Mouse (Mus musculus): Measurements from ENCODE around the gene Atg16l2. TPM values are rescaled to one million over a fixed set of nuclear protein-coding genes. Genes with fewer than 3 reads are reported as not detected.
A peak's percentile ranks its signal among the peaks of the same experiment; 100 is the strongest.

Atg16l2 gene
- polyA plus RNA-seq, 1 experiment from 2014 or later: 17.6 TPM

GRCm38 (mm10) chr7:101292696-101293095, 9.4 kb downstream of the Atg16l2 start:
- 100% methylated on average over 1 of the region's 1 CpGs for WGBS

GRCm38 (mm10) chr7:101292086-101292485, 10.0 kb downstream of the Atg16l2 start:
- DNase-seq: no peak
- Histone ChIP-seq H3K9ac (replicated peaks; ENCODE audit: low read length) (no peak overlapping the region), H3K9me3 (ENCODE audit: control insufficient read depth, low read length) (no peaks in the 10 kb centered on the region), H3K27ac (replicated peaks; ENCODE audit: low read depth, low read length) (no peak overlapping the region), H3K36me3 (ENCODE audit: control insufficient read depth, insufficient read depth, low read length) (peaks cover 8% of the 10 kb centered on the region; the same call in 1 of the 2 replicates), H3K4me3 (replicated peaks; ENCODE audit: low read depth, low read length) (no peak overlapping the region), H3K27me3 (ENCODE audit: control insufficient read depth, insufficient read depth, low read length) (no peaks in the 10 kb centered on the region), H3K4me1 (ENCODE audit: control insufficient read depth, insufficient read depth, low read length) (peaks cover 3% of the 10 kb centered on the region; the same call in 1 of the 2 replicates), H3K4me2 (ENCODE audit: low read length) (no peak overlapping the region)
- WGBS: 79% methylated on average over 4 of the region's 4 CpGs
- ATAC-seq (ENCODE audit: low FRiP score, low TSS enrichment): no peak

More at GRCm38 (mm10) chr7:101292696-101293095, 9.4 kb downstream of the Atg16l2 start:
- Histone ChIP-seq H3K27ac (replicated peaks; ENCODE audit: low read depth, low read length) (no peak overlapping the region), H3K4me3 (replicated peaks; ENCODE audit: low read depth, low read length) (no peak overlapping the region), H3K9me3 (ENCODE audit: control insufficient read depth, low read length) (no peaks in the 10 kb centered on the region), H3K27me3 (ENCODE audit: control insufficient read depth, insufficient read depth, low read length) (no peaks in the 10 kb centered on the region), H3K4me2 (ENCODE audit: low read length) (no peak overlapping the region), H3K9ac (replicated peaks; ENCODE audit: low read length) (no peak overlapping the region), H3K36me3 (ENCODE audit: control insufficient read depth, insufficient read depth, low read length) (peaks cover 8% of the 10 kb centered on the region; the same call in 1 of the 2 replicates), H3K4me1 (ENCODE audit: control insufficient read depth, insufficient read depth, low read length) (peaks cover 3% of the 10 kb centered on the region; the same call in 1 of the 2 replicates)
- DNase-seq: no peak
- ATAC-seq (ENCODE audit: low FRiP score, low TSS enrichment): no peak

GRCm38 (mm10) chr7:101291641-101292040, 10.4 kb downstream of the Atg16l2 start:
- no peak overlapping the region for H3K9ac ChIP-seq (replicated peaks; ENCODE audit: low read length)
- H3K27ac ChIP-seq (replicated peaks; ENCODE audit: low read depth, low read length): no peak overlapping the region
- H3K4me1 ChIP-seq (ENCODE audit: control insufficient read depth, insufficient read depth, low read length): no peaks in the 10 kb centered on the region
- no peaks in the 10 kb centered on the region for H3K9me3 ChIP-seq (ENCODE audit: control insufficient read depth, low read length)
- no peak for ATAC-seq (ENCODE audit: low FRiP score, low TSS enrichment)
- no peak overlapping the region for H3K4me2 ChIP-seq (ENCODE audit: low read length)
- no peak for DNase-seq
- peaks cover 10% of the 10 kb centered on the region; the same call in 1 of the 2 replicates for H3K36me3 ChIP-seq (ENCODE audit: control insufficient read depth, insufficient read depth, low read length)
- no peaks in the 10 kb centered on the region for H3K27me3 ChIP-seq (ENCODE audit: control insufficient read depth, insufficient read depth, low read length)
- WGBS: 90% methylated on average over 8 of the region's 8 CpGs
- no peak overlapping the region for H3K4me3 ChIP-seq (replicated peaks; ENCODE audit: low read depth, low read length)

GRCm38 (mm10) chr7:101291211-101291610, 10.8 kb downstream of the Atg16l2 start:
- Histone ChIP-seq H3K9ac (replicated peaks; ENCODE audit: low read length) (no peak overlapping the region), H3K4me2 (ENCODE audit: low read length) (no peak overlapping the region), H3K4me3 (replicated peaks; ENCODE audit: low read depth, low read length) (no peak overlapping the region), H3K36me3 (ENCODE audit: control insufficient read depth, insufficient read depth, low read length) (peaks cover 14% of the 10 kb centered on the region; the same call in 1 of the 2 replicates), H3K9me3 (ENCODE audit: control insufficient read depth, low read length) (no peaks in the 10 kb centered on the region), H3K27me3 (ENCODE audit: control insufficient read depth, insufficient read depth, low read length) (no peaks in the 10 kb centered on the region), H3K4me1 (ENCODE audit: control insufficient read depth, insufficient read depth, low read length) (no peaks in the 10 kb centered on the region), H3K27ac (replicated peaks; ENCODE audit: low read depth, low read length) (no peak overlapping the region)
- DNase-seq (no peak), ATAC-seq (ENCODE audit: low FRiP score, low TSS enrichment) (no peak)
- 87% methylated on average over 5 of the region's 5 CpGs for WGBS

- Histone ChIP-seq H3K27ac (replicated peaks; ENCODE audit: low read depth, low read length) (no peak overlapping the region), H3K4me3 (replicated peaks; ENCODE audit: low read depth, low read length) (no peak overlapping the region), H3K9ac (replicated peaks; ENCODE audit: low read length) (no peak overlapping the region), H3K36me3 (ENCODE audit: control insufficient read depth, insufficient read depth, low read length) (peaks cover 21% of the 10 kb centered on the region; the same call in 1 of the 2 replicates), H3K4me1 (ENCODE audit: control insufficient read depth, insufficient read depth, low read length) (no peaks in the 10 kb centered on the region), H3K4me2 (ENCODE audit: low read length) (no peak overlapping the region), H3K27me3 (ENCODE audit: control insufficient read depth, insufficient read depth, low read length) (no peaks in the 10 kb centered on the region), H3K9me3 (ENCODE audit: control insufficient read depth, low read length) (no peaks in the 10 kb centered on the region)
- WGBS: 92% methylated on average over 10 of the region's 10 CpGs
- ATAC-seq (ENCODE audit: low FRiP score, low TSS enrichment) (no peak), DNase-seq (no peak)
Measured at GRCm38 (mm10) chr7:101290401-101290800, 11.7 kb downstream of the Atg16l2 start.

- peak; percentile 48; the same call in 1 of the 2 replicates for ATAC-seq (ENCODE audit: low FRiP score, low TSS enrichment)
- H3K9me3 ChIP-seq (ENCODE audit: control insufficient read depth, low read length): no peaks in the 10 kb centered on the region
- peak; percentile 80 for DNase-seq
- H3K27me3 ChIP-seq (ENCODE audit: control insufficient read depth, insufficient read depth, low read length): no peaks in the 10 kb centered on the region
- WGBS: 38% methylated on average over 4 of the region's 4 CpGs
- no peak overlapping the region for H3K9ac ChIP-seq (replicated peaks; ENCODE audit: low read length)
- H3K4me1 ChIP-seq (ENCODE audit: control insufficient read depth, insufficient read depth, low read length): no peaks in the 10 kb centered on the region
- peaks cover 35% of the 10 kb centered on the region for H3K36me3 ChIP-seq (ENCODE audit: control insufficient read depth, insufficient read depth, low read length)
- H3K4me2 ChIP-seq (ENCODE audit: low read length): no peak overlapping the region
- no peak overlapping the region for H3K27ac ChIP-seq (replicated peaks; ENCODE audit: low read depth, low read length)
- H3K4me3 ChIP-seq (replicated peaks; ENCODE audit: low read depth, low read length): no peak overlapping the region
Measured at GRCm38 (mm10) chr7:101288436-101288835, 13.6 kb downstream of the Atg16l2 start.

- Histone ChIP-seq H3K9me3 (ENCODE audit: control insufficient read depth, low read length) (no peaks in the 10 kb centered on the region), H3K4me2 (ENCODE audit: low read length) (no peak overlapping the region), H3K27me3 (ENCODE audit: control insufficient read depth, insufficient read depth, low read length) (no peaks in the 10 kb centered on the region), H3K27ac (replicated peaks; ENCODE audit: low read depth, low read length) (no peak overlapping the region), H3K4me1 (ENCODE audit: control insufficient read depth, insufficient read depth, low read length) (no peaks in the 10 kb centered on the region), H3K4me3 (replicated peaks; ENCODE audit: low read depth, low read length) (no peak overlapping the region), H3K36me3 (ENCODE audit: control insufficient read depth, insufficient read depth, low read length) (peaks cover 41% of the 10 kb centered on the region), H3K9ac (replicated peaks; ENCODE audit: low read length) (no peak overlapping the region)
- no peak for DNase-seq
- WGBS: 90% methylated on average over 2 of the region's 2 CpGs
- ATAC-seq (ENCODE audit: low FRiP score, low TSS enrichment): no peak
Measured at GRCm38 (mm10) chr7:101287820-101288219, 14.2 kb downstream of the Atg16l2 start.

GRCm38 (mm10) chr7:101286891-101287290, 15.2 kb downstream of the Atg16l2 start:
- H3K4me1 ChIP-seq (ENCODE audit: control insufficient read depth, insufficient read depth, low read length): no peaks in the 10 kb centered on the region
- DNase-seq (no peak), ATAC-seq (ENCODE audit: low FRiP score, low TSS enrichment) (no peak)
- no peaks in the 10 kb centered on the region for H3K27me3 ChIP-seq (ENCODE audit: control insufficient read depth, insufficient read depth, low read length)
- no peak overlapping the region for H3K4me2 ChIP-seq (ENCODE audit: low read length)
- no peak overlapping the region for H3K9ac ChIP-seq (replicated peaks; ENCODE audit: low read length)
- 81% methylated on average over 4 of the region's 4 CpGs for WGBS
- no peaks in the 10 kb centered on the region for H3K9me3 ChIP-seq (ENCODE audit: control insufficient read depth, low read length)
- H3K36me3 ChIP-seq (ENCODE audit: control insufficient read depth, insufficient read depth, low read length): peaks cover 50% of the 10 kb centered on the region
- H3K4me3 ChIP-seq (replicated peaks; ENCODE audit: low read depth, low read length): no peak overlapping the region
- H3K27ac ChIP-seq (replicated peaks; ENCODE audit: low read depth, low read length): no peak overlapping the region

GRCm38 (mm10) chr7:101284504-101284903, 17.5 kb downstream of the Atg16l2 start:
- no peak overlapping the region for H3K9ac ChIP-seq (replicated peaks; ENCODE audit: low read length)
- ATAC-seq (ENCODE audit: low FRiP score, low TSS enrichment): no peak
- H3K27me3 ChIP-seq (ENCODE audit: control insufficient read depth, insufficient read depth, low read length): no peaks in the 10 kb centered on the region
- peaks cover 57% of the 10 kb centered on the region for H3K36me3 ChIP-seq (ENCODE audit: control insufficient read depth, insufficient read depth, low read length)
- no peaks in the 10 kb centered on the region for H3K4me1 ChIP-seq (ENCODE audit: control insufficient read depth, insufficient read depth, low read length)
- WGBS: 93% methylated on average over 1 of the region's 1 CpGs
- no peak overlapping the region for H3K4me2 ChIP-seq (ENCODE audit: low read length)
- no peaks in the 10 kb centered on the region for H3K9me3 ChIP-seq (ENCODE audit: control insufficient read depth, low read length)
- no peak for DNase-seq
- H3K27ac ChIP-seq (replicated peaks; ENCODE audit: low read depth, low read length): no peak overlapping the region
- H3K4me3 ChIP-seq (replicated peaks; ENCODE audit: low read depth, low read length): no peak overlapping the region
